Mouse (Mus musculus): ENCODE results near the gene Zbtb45.

DNA sequence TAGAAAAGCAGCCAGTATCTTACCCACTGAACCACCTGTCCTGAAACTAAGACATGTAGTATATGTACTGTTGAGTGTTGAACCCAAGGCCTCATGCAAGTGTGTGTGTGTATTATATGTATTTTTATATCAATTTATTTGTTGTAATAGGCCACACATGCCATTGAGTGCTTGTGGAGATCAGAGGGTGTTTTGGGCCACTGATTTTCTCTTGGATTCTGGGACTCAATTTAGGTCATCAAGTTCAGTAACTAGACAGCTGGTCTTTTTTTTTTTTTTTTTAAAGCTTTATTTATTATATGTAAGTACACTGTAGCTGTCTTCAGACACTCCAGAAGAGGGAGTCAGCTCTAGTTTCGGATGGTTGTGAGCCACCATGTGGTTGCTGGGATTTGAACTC, 5.4 kb upstream of the Zbtb45 start:
- TF ChIP-seq CTCF (conservative IDR thresholded peaks at IDR 0.05 in 1 of 2, IDR thresholded peaks at IDR 0.05 in 1 of 2; ENCODE audit: low read depth in 2 of 2, low read length in 2 of 2) (no peak), USF2 (conservative IDR thresholded peaks at IDR 0.05; ENCODE audit: low read depth, low read length) (no peak), POLR2A (IDR thresholded peaks at IDR 0.05; ENCODE audit: low read depth, low read length) (no peak), JUN (IDR thresholded peaks at IDR 0.05; ENCODE audit: insufficient read depth, low read depth, low read length) (no peak), TCF12 (IDR thresholded peaks at IDR 0.05; ENCODE audit: low read depth, low read length) (no peak), E2F4 (IDR thresholded peaks at IDR 0.05; ENCODE audit: insufficient replicate concordance, low read depth, low read length) (no peak), NRF1 (IDR thresholded peaks at IDR 0.05; ENCODE audit: low read depth, low read length) (no peak), HCFC1 (IDR thresholded peaks at IDR 0.05; ENCODE audit: low read depth, low read length) (no peak), CHD1 (IDR thresholded peaks at IDR 0.05; ENCODE audit: low read depth, low read length) (no peak)

All from CH12.LX (cell line).